Mouse (Mus musculus): ENCODE results near the gene Tfb1m. TPM values are rescaled to one million over a fixed set of nuclear protein-coding genes. Genes with fewer than 3 reads are reported as not detected.

Gene Tfb1m
- 10 to 100 TPM in 1 of 26 experiments, 1 to 10 TPM in 22, under 1 TPM in 2, not detected in 1; 0.95 to 10.4 (median 5.1) TPM for total RNA-seq (2018; cell fraction: chromatin; rRNA removed)
- total RNA-seq (2018; cell fraction: cytosol; rRNA removed) = 1 to 10 TPM; 2.9 to 8.7 (median 6.4) TPM
- total RNA-seq (2018; cell fraction: nucleus; rRNA removed) = 10 to 100 TPM in 3 of 26 experiments, 1 to 10 TPM in 23; 1.3 to 14.2 (median 5.0) TPM
- polyA plus RNA-seq (2018) = 4.7 to 10.1 TPM (median 8.5 TPM) in 3 replicates

GRCm38 (mm10) chr17:3557331-3558311 is at the start of gene Tfb1m:
Gene Tfb1m (minus strand): TSS chr17:3557781.
- H3K27ac ChIP-seq = peak within 1 kb of the TSS; percentile 54
- peak within 1 kb of the TSS; percentile 63 for H3K4me3 ChIP-seq (ENCODE audit: inconsistent target)
- H3K79me2 ChIP-seq (ENCODE audit: inconsistent target) = no peaks in the 10 kb centered on the region
- H3K36me3 ChIP-seq (ENCODE audit: inconsistent target) = no peaks in the 10 kb centered on the region
- under 1% methylated on average over 59 of the region's 60 CpGs for WGBS (ENCODE audit: missing documents)

- Histone ChIP-seq H3K36me3 (ENCODE audit: inconsistent target) (no peaks in the 10 kb centered on the region), H3K27ac (no peak overlapping the region), H3K79me2 (ENCODE audit: inconsistent target) (no peaks in the 10 kb centered on the region), H3K4me3 (ENCODE audit: inconsistent target) (no peak overlapping the region)
- WGBS (ENCODE audit: missing documents) = 91% methylated on average over 4 of the region's 6 CpGs
Measured at GRCm38 (mm10) chr17:3602954-3603672, 45.5 kb upstream of the Tfb1m start.

- WGBS (ENCODE audit: missing documents) = 86% methylated on average over 1 of the region's 1 CpGs
Measured at GRCm38 (mm10) chr17:3598393-3598792, 40.8 kb upstream of the Tfb1m start.

GRCm38 (mm10) chr17:3597866-3598265 is 40.3 kb upstream of the Tfb1m start:
- Histone ChIP-seq H3K4me3 (ENCODE audit: inconsistent target) (no peak overlapping the region), H3K79me2 (ENCODE audit: inconsistent target) (no peaks in the 10 kb centered on the region), H3K36me3 (ENCODE audit: inconsistent target) (no peaks in the 10 kb centered on the region), H3K27ac (no peak overlapping the region)
- WGBS (ENCODE audit: missing documents) = 92% methylated on average over 1 of the region's 1 CpGs

More at GRCm38 (mm10) chr17:3598393-3598792, 40.8 kb upstream of the Tfb1m start:
- Histone ChIP-seq H3K27ac (no peak overlapping the region), H3K36me3 (ENCODE audit: inconsistent target) (no peaks in the 10 kb centered on the region), H3K4me3 (ENCODE audit: inconsistent target) (no peak overlapping the region), H3K79me2 (ENCODE audit: inconsistent target) (no peaks in the 10 kb centered on the region)

- 100% methylated on average over 1 of the region's 1 CpGs for WGBS (ENCODE audit: missing documents)
- Histone ChIP-seq H3K27ac (no peak overlapping the region), H3K4me3 (ENCODE audit: inconsistent target) (no peak overlapping the region), H3K36me3 (ENCODE audit: inconsistent target) (no peaks in the 10 kb centered on the region), H3K79me2 (ENCODE audit: inconsistent target) (no peaks in the 10 kb centered on the region)
Measured at GRCm38 (mm10) chr17:3597130-3597529, 39.5 kb upstream of the Tfb1m start.

- WGBS (ENCODE audit: missing documents) = 8% methylated on average over 12 of the region's 12 CpGs
- Histone ChIP-seq H3K36me3 (ENCODE audit: inconsistent target) (no peaks in the 10 kb centered on the region), H3K4me3 (ENCODE audit: inconsistent target) (no peak overlapping the region), H3K27ac (no peak overlapping the region), H3K79me2 (ENCODE audit: inconsistent target) (no peaks in the 10 kb centered on the region)
Measured at GRCm38 (mm10) chr17:3570876-3571275, 13.3 kb upstream of the Tfb1m start.

GRCm38 (mm10) chr17:3562405-3562804 is 4.8 kb upstream of the Tfb1m start:
- H3K27ac ChIP-seq = no peak overlapping the region
- 81% methylated on average over 8 of the region's 8 CpGs for WGBS (ENCODE audit: missing documents)
- H3K36me3 ChIP-seq (ENCODE audit: inconsistent target) = no peaks in the 10 kb centered on the region
- no peaks in the 10 kb centered on the region for H3K79me2 ChIP-seq (ENCODE audit: inconsistent target)
- no peak overlapping the region for H3K4me3 ChIP-seq (ENCODE audit: inconsistent target)

GRCm38 (mm10) chr17:3560534-3560933 is 3.0 kb upstream of the Tfb1m start:
- no peak overlapping the region for H3K4me3 ChIP-seq (ENCODE audit: inconsistent target)
- no peaks in the 10 kb centered on the region for H3K79me2 ChIP-seq (ENCODE audit: inconsistent target)
- H3K36me3 ChIP-seq (ENCODE audit: inconsistent target) = no peaks in the 10 kb centered on the region
- WGBS (ENCODE audit: missing documents) = 26% methylated on average over 3 of the region's 3 CpGs
- H3K27ac ChIP-seq = no peak overlapping the region

GRCm38 (mm10) chr17:3558356-3558870 is 832 bp upstream of the Tfb1m start:
- Histone ChIP-seq H3K27ac (peak overlapping the region; percentile 54), H3K4me3 (ENCODE audit: inconsistent target) (peak overlapping the region; percentile 63), H3K36me3 (ENCODE audit: inconsistent target) (no peaks in the 10 kb centered on the region), H3K79me2 (ENCODE audit: inconsistent target) (no peaks in the 10 kb centered on the region)
- WGBS (ENCODE audit: missing documents) = 34% methylated on average over 9 of the region's 9 CpGs

GRCm38 (mm10) chr17:3556251-3556650 is 1.3 kb downstream of the Tfb1m start:
- no peak overlapping the region for H3K27ac ChIP-seq
- no peaks in the 10 kb centered on the region for H3K79me2 ChIP-seq (ENCODE audit: inconsistent target)
- no peaks in the 10 kb centered on the region for H3K36me3 ChIP-seq (ENCODE audit: inconsistent target)
- WGBS (ENCODE audit: missing documents) = 100% methylated on average over 1 of the region's 1 CpGs
- H3K4me3 ChIP-seq (ENCODE audit: inconsistent target) = no peak overlapping the region

- H3K4me3 ChIP-seq (ENCODE audit: inconsistent target) = no peak overlapping the region
- no peaks in the 10 kb centered on the region for H3K79me2 ChIP-seq (ENCODE audit: inconsistent target)
- 84% methylated on average over 7 of the region's 7 CpGs for WGBS (ENCODE audit: missing documents)
- H3K27ac ChIP-seq = no peak overlapping the region
- no peaks in the 10 kb centered on the region for H3K36me3 ChIP-seq (ENCODE audit: inconsistent target)
Measured at GRCm38 (mm10) chr17:3547725-3548124, 9.9 kb downstream of the Tfb1m start.

- Histone ChIP-seq H3K27ac (no peak overlapping the region), H3K79me2 (ENCODE audit: inconsistent target) (no peaks in the 10 kb centered on the region), H3K4me3 (ENCODE audit: inconsistent target) (no peak overlapping the region), H3K36me3 (ENCODE audit: inconsistent target) (no peaks in the 10 kb centered on the region)
- WGBS (ENCODE audit: missing documents) = 94% methylated on average over 5 of the region's 5 CpGs
Measured at GRCm38 (mm10) chr17:3541033-3541432, 16.5 kb downstream of the Tfb1m start.

- Histone ChIP-seq H3K27ac (no peak overlapping the region), H3K4me3 (ENCODE audit: inconsistent target) (no peak overlapping the region), H3K36me3 (ENCODE audit: inconsistent target) (no peaks in the 10 kb centered on the region), H3K79me2 (ENCODE audit: inconsistent target) (no peaks in the 10 kb centered on the region)
- WGBS (ENCODE audit: missing documents) = 87% methylated on average over 2 of the region's 2 CpGs
Measured at GRCm38 (mm10) chr17:3540304-3540703, 17.3 kb downstream of the Tfb1m start.

- Histone ChIP-seq H3K36me3 (ENCODE audit: inconsistent target) (no peaks in the 10 kb centered on the region), H3K79me2 (ENCODE audit: inconsistent target) (no peaks in the 10 kb centered on the region), H3K27ac (no peak overlapping the region), H3K4me3 (ENCODE audit: inconsistent target) (no peak overlapping the region)
- WGBS (ENCODE audit: missing documents) = 63% methylated on average over 1 of the region's 1 CpGs
Measured at GRCm38 (mm10) chr17:3533425-3533824, 24.2 kb downstream of the Tfb1m start.

All from macrophage (primary cell).